Mouse (Mus musculus) brain, embryonic 18.5 days (tissue): ENCODE results near the gene Ssmem1.
A peak's percentile ranks its signal among the peaks of the same experiment; 100 is the strongest.

Source experiments
- DNase-seq: peaks from one replicate; pipeline ENCODE4 v3.0.0-alpha.2; 2012; ENCODE audit warnings: low read depth, low spot score

The Ssmem1 gene

DNA sequence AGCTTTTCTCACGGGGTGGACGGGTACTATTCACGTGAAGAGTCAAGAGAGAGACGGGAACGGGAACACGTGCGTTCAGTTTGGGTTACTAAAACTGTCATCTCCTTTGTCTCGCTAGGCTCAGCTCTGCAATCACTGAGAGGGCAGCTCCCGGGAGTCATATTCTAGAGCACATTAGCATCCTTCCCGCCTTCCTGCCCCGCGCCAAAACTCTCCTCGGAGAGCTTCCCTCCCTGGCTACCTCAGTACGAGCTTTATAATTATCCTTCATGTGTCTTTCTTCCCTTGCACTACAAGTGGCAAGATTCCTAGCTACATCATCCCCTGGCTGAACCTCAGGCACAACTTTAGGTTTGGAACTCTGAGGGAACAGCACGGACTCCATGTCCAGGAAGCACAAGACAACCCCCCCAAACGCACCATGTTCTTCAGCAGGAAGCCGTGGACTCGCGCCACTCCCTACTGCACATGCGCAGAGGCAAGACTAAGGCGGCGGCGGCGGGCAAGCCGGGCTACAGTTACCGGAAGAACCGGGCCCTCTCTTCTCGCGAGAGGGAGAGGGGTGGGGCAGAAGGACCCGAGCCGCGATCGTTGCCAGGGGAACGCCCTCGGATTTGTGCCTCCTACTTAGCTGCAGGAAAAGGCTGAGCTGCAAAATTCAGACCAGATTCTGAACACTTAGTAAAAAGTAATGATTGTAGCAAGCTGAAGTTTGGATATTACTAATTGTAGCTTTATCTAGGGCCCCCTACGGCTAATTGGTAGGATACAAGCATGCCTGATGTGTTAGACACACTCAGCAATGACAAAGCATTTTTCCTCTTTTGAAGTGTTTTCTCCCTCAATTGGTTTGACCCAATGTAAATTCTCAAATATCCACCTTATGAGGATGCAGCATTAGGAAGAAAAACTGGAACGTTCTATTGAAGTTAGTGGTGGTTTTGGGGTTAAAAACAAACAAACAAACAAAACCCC lies at the start of gene Ssmem1, which contains the start of gene Tmem209:
Gene Ssmem1, plus strand, starts transcription at position 585 of the 975 bp plus-strand sequence.
Gene Tmem209, minus strand, starts transcription at position 519 of the 975 bp plus-strand sequence.
- peak; percentile 96 for DNase-seq

DNA sequence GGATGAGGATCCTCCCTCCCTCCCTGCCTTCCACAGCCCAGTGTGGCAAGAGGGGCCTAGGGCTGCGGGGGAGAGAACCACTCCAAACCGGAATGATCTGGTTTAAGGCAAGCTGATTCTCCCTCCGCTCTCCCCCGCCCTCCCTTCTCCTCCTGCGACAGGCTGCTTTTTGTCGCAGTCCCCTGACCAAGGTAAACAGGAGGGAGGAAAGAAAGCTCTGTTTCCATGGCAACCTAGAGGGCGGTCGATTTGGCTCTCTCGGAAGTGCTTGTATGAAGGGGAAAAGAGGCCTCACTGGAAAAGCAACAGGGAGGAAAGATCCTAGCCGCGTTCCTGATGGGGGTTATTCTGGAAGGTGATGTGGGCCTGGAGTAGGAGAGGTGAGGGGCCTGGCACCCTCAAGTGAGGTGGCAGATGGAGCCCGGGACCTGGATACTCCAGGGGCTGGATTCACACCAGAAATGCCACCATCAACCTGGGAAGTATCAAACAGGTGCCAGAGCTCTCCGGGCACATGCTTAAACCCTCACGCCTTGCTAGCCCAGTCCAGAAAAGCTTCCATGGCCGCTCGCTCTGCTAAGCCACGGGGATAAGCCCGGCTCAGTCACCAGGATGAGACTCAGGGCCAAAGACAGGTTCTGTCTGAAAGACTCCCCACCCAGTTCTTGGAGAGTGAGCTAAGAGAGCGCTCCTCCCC lies 48.8 kb upstream of the Ssmem1 start:
- DNase-seq = peak; percentile 94

DNA sequence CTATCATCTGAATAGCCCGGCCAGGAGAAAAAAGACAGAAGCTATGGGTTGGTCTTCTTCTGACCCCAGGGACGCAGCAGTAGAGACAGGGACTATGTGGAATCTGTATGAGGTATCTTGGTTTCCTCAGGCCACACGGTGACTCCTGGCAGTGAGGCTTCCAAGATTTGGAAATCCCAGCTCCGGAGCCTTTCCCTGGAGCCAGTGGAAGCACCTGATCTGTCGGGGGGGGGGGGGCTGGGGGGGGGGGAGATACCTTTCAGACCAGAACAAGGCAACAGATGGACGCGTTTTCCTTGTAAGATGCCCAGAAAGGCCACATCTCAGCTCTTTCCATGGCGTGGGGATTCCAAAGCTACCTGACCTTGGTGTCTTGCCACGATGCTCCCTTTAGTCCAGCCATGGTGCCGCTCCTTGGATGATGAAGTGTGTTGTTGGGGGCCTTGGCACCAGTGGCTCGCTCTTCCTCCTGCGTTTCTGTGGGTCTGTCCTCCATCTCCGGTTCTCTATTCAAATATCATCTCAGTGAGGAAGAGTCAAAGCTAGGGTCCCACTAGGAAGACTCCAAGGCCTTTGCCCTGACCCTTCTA lies 47.8 kb upstream of the Ssmem1 start:
- DNase-seq = no peak

DNA sequence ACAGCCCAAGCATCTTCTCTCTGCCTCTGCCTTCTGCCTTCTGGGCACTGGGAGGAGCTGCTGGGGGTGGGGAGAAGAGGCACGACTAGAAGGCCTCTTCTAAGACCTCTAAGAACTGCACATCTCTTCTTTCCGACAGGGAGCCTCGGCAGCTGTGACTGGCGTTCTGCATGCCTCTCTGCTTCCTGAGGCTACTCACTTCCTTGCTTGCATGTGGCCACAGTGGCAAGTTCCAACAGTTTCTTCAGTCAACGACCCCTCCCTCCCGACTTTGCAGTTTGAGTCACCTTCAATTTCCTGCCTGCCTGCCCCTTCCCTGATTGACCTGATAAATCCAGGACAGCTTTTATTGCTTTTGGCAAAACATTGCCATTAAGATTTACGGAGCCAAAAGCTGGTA lies 46.8 kb upstream of the Ssmem1 start:
- DNase-seq = no peak

DNA sequence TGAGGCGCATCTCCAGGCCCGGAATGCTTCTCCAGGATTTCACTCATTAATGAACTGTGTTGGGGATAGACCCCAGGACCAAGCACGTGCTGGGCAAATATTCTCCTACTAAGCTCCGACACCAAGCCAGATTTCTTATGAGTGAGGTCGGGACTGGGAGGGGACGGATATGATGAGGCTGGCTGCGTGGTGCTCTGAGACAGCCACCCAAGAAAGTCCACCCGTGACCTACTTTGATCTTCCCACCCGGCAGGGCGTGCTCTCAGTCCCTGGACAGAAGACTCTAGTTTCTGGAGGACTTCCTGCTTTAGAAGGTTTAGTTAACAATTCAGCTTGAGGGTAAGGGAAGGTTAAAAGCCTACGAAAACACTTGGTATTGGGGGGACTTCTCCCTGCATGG lies 44.1 kb upstream of the Ssmem1 start:
- no peak for DNase-seq

DNA sequence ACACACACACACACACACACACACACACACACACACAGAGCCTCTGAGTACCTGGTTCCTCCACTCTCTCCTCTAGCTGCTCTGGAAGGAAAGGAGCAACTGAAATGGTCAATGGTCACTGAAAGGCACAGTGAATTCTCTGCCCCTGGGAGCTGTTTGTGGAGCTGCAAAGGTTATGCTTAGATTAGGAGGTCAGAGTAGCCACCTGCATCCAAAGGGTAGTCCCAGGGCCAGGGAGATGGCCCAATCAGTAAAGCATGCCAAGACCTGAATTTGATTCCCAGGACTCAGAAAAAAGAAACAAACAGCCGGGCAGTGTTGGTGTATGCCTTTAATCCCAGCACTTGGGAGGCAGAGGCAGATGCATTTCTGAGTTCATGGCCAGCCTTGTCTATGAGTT lies 41.6 kb upstream of the Ssmem1 start:
- no peak for DNase-seq

DNA sequence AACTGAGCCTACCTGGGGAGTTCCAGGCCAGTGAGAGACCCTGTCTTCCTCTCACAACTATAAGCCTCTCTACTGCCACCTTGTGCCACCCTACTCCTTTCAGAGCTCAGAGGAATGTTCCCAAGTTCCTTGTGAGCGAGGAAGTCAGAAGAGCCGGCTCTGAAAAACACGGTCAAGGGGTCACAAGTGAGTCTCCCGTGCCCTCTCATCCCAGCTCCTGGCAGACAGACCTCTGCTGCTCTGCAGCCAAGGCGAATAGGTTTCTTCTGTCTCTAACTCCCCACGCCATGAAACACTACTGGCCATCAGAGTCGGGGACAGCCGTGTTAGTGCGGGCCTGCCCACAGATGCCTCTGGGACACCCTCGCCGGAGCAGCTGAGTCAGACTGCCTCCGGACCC lies 41.0 kb upstream of the Ssmem1 start:
- no peak for DNase-seq

DNA sequence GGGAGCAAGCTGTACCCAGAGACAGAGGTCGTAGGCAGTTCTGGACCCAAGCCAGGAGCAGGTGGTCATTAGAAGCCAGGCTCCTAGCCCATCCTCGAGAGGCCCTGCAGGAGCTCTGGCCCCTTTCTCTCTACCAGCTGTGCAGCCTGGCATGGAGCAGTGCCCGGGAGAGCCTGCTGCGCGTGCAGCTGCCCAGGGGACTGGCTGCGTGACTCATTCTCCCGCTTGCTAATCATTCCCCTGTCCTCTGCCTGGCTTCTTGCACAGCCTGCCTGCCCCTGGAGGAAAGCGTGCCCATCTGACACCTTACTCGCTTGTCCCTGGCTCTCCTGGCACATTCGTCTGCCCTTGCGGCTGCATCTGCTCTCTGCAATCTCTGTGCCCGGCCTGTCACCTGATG lies 40.3 kb upstream of the Ssmem1 start:
- no peak for DNase-seq

DNA sequence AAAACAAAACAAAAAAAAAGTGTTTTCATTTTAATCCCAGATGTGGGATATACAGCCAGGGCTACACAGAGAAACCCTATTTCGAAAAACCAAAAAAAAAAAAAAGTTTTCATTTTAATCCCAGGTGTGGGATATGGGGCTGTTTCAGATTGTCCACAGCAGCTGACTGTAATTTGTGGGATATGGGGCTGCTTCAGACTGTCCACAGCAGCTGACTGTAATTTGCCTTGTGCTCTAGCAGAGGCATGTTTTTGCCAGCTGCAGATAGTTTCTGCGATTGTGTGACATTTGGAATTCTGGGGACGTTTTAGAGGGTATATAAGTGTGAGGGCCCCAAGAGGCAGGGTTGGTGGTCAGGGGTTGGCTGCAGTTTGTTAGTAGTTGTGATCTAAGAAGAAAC lies 37.9 kb upstream of the Ssmem1 start:
- DNase-seq = no peak

DNA sequence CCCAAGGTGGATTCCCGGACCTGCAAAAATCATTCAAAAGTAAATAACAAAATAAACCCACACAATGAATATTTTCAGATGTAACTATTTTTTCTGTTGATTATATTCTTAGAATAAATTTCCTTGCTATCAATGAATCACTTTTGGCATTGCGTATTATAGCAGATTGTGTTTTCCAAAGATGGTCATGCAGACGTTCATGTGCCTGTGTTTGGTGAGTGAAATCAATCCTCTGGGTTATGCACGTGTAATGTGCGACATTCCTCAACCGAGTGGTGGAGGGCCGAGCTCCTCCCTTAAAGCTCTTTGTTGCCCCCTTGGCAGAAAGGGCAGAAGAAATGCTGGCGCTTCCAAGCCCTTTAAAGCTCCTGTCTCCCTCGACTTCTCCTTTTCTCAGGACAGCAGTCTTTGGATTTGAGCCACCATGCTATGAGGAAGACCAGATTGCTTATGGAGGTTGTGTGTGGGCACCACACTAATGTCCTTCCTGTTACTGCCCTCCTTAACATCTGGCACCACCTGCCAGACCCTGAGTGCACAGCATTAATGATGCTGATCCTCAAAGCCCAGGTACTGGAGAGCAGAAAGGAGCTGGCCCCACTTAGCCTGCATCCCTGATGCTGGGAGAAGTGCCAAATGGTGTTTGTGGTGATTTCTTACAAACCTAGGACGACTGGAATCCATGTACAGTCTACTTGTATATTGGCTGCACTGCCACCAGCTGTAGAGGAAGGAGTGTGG lies 33.5 kb upstream of the Ssmem1 start:
- DNase-seq = no peak

DNA sequence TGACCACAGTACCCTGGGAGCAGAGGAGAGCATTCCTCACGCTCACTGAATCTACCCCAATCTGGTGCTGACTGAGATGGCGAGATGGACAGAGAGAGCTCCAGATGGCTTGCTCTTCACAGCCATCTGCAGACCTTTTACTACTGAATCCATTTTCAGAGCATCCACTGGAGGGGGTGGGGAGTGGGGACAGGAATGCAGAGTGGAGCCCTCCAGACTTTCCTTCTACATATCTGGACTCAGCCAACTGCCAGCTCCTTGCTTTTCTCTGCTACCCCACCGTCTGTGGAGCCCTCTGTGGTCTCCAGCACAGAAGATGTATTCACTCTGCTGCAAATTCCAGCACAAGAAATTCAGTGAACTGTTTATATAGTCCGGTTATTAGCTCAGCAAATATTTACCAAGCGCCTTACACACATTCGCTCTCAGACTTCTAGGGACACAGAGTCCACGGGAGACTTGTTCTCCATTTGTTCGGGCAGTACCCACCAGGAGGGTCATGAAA lies 32.4 kb upstream of the Ssmem1 start:
- DNase-seq = no peak

DNA sequence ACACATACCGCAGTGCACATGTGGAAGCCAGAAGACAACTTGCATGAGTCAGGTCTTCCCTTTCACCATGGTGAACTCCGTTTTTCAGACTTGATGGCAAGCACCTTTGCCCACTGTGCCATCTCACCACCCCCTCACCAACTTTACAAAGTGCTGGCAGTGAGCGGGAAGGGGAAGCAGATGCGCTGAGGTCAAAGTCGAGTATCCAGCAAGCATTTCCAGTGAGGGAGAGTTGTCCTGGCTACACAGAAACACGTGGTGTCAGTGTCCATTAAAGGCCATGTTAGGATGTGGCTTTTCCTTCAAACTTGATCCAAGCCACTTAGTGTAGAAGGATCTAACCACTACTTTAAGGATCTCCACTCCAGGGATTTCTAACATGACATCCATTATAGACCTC lies 31.9 kb upstream of the Ssmem1 start:
- DNase-seq = no peak

DNA sequence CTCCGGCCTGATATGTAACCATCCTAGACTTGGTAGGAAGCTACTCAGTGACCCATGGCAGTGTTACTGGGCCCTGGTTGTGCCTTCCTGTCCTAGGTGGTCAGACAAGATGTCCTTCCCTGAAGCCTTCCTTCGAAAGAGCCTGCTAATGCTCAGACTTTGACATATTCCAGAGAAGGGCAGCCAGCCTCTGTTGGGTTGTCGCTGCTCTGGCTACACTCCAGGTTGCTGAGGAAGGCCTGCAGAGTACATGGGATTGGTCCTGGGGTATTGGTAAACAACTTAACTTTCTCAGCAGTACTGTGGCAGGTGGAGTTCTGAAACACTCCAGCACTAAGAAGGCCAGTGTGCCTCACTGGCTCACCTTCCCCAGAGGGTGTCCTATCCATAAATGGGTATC lies 30.2 kb upstream of the Ssmem1 start:
- no peak for DNase-seq

DNA sequence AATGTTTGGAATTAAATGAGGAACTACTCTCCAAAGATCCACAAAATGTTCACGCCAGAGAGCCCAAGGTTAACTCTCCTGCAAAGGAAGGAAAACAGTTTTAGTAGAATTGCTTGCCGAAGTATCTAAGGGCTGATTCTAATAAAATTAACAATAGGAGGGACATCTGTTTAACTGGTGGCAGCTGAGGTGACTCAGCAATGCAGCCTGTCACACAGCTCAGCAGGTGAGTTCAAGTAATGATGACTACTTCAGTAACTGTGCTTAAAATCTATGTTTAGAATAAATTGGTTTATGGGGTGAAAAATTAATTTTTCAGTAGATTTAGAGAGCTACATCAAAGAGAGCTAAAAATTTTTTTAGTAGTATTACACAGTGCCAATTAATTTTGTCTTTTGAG lies 26.7 kb upstream of the Ssmem1 start:
- DNase-seq = no peak

DNA sequence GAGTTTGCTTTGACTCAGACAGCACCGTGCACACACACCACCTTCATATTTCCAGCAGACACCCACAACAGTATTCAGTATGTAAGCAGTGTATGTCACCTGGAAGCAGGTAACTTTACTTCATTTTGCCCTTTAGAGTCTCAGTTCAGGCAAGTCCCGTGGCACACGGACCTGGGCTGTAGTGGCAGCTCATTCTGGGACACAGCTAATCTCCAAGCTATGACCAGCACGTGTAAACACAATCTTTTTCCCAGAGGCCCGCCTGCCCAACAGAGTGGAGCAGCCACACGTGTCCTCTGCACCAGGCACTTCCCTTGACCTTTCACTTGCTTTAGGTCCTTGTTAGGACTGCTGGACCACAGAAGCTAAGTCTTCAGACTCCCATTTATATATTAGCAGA lies 23.1 kb upstream of the Ssmem1 start:
- no peak for DNase-seq

DNA sequence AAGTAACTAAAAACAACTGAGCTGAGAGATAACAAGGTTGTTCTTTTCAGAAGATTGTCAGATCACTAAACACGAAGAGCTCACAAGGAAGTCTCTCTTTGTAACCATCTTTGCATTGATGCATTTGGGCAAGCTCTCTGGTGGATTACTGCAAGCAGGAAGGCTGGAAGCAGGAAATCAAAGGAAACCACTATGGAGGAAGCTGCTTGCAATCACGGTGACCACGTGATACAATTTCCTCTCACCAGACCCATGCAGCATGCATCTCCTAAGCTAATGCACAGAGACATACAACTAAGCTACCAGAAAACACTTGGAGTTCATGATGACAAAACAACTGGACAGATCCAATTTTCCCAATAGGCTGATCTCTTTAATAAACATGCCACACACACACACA lies 10.6 kb upstream of the Ssmem1 start:
- no peak for DNase-seq

DNA sequence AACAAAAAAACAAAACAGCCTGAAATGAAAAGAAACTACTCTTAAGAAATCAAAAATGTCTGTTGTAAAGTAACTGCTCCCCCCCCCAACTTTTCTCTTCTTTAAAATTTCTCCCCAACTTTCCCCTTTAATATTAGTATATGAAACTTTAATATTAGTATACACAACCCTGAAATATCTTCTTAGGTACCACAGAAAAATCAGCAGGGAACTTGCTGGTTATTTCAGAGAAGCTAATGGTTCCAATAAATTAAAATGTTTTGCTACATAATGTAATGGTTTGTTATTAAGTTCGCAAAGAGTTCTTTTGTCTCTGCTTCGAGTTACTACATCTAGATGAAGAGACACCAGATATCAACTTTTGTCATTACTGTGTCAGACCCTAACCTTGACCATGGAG lies 825 bp upstream of the Ssmem1 start:
- DNase-seq = no peak

DNA sequence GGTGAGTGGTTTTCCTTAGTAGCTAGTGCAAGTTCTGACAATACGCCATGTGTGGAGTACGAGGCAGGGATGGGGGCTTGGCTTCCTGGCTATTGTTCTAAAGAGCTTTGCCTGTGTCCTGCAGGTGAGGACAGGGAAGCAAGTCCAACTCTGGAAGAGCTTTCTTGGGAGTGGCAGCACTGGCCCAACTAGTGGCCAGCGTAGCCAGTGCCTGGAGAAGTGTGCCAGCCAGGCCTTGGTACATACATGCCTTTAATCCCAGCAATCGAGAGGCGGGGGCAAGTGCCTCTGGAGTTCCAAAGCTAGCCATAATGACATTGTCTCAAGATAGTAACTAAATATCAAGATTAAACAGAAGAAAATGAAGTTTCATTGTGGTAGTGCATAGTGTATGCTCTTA lies 642 bp downstream of the Ssmem1 start:
- DNase-seq = no peak

DNA sequence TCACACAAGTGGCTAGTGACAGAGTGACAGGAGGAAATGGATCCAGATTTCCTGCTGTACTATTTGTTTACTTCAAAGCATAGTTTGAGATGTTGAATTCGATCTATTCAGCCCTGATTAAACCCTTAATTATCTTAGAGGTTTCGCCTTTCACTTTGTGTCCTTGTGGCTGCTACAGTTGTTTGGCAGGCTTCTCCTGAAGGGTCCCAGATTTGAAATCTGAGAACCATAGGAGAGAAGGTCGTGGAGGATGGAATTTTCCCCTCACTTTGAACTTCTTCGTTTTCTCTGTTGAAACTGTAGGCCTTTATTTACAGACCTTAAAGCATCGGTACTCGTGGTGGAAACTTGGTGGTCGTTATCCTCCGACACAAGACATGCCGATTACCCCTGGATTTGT lies 4.6 kb downstream of the Ssmem1 start:
- DNase-seq = no peak

DNA sequence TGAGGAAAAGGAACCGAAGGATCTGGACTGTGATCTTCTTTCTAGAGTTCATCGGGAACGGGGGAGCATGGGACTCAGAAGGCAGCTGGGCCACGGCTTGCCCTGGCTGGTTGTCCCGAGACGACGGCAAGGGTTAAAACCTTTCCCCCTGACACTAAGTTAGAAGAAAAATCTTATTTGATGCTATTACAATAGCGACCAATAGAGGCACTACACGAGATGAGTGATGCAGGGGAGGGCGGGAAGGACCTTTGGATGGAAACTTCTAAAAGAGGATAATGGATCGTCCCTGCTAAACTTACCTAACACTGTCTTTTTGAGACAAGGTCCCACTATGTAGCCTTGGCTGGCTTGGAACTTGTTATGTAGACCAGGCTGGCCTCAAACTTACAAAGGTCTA lies 10.8 kb downstream of the Ssmem1 start:
- no peak for DNase-seq

DNA sequence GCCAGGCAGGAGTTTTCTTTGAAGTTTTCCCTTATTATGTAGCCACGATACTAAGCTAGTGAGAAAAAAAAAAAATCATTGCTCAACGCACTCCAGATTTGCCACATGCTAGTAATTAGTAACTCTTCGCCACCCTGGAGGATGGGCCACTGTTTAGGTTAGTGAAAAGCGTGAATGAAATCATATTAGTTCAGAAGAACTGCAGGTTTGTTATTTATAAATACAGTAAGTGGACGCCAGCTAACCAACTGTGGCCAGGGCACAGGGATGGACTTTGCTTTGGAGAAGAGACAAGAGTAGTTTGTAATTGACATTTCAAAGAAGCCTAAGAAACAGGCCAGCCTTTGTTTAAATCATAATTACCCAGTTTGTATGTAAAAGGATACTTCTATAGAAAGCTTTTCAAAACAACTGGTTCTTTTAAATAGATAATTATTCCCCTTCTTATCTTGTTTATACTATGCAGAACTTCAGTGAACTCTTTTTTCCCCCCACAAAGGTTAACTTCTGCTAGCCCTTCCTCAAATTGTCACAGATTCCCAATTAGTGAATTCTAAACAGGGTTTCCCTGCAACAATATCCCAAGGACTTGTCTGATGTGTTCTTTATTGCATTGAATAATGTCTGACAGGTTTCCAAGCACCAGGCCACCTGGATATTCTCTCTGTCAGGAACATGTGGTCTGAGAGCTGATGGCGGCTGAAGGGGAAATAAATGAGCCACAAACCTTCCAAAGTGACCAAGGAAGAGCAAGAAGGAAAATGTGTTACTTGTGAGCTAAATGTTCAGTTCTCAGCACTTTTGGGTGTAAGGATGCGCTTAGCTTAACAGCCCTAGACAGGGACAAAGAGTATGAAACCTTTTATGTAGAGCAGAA lies 16.0 kb downstream of the Ssmem1 start:
- no peak for DNase-seq
